Mouse (Mus musculus) hindlimb bud, embryonic 11.5 days (tissue): Measurements from ENCODE around the gene 9930111J21Rik2.
"Not testable (repeated sequence)": the region's sequence is repeated elsewhere in the genome, so short reads cannot be mapped to it uniquely, and the experiment has no call there.

Experiments used
- DNase-seq: peaks from one replicate; pipeline ENCODE4 v3.0.0-alpha.2; 2012; ENCODE audit warnings: low read depth, low spot score; ENCODE audit errors: extremely low spot score

Gene 9930111J21Rik2

GRCm38 (mm10) chr11:49051093-49051891 lies at the start of gene 9930111J21Rik2:
9930111J21Rik2 (minus strand) TSS chr11:49051242.
- DNase-seq, result not testable (repeated sequence)

GRCm38 (mm10) chr11:49100409-49100808 lies 49.4 kb upstream of the 9930111J21Rik2 start:
- no peak for DNase-seq

GRCm38 (mm10) chr11:49095367-49095766 lies 44.3 kb upstream of the 9930111J21Rik2 start:
- no peak for DNase-seq

GRCm38 (mm10) chr11:49093861-49094660 lies 43.0 kb upstream of the 9930111J21Rik2 start:
- DNase-seq, result no peak

GRCm38 (mm10) chr11:49092786-49093185 lies 41.7 kb upstream of the 9930111J21Rik2 start:
- DNase-seq, result no peak

- no peak for DNase-seq
Measured at GRCm38 (mm10) chr11:49092053-49092586, 41.1 kb upstream of the 9930111J21Rik2 start.

- DNase-seq, result no peak
Measured at GRCm38 (mm10) chr11:49091171-49091570, 40.1 kb upstream of the 9930111J21Rik2 start.

GRCm38 (mm10) chr11:49090551-49090950 lies 39.5 kb upstream of the 9930111J21Rik2 start:
- DNase-seq, result no peak

- no peak for DNase-seq
Measured at GRCm38 (mm10) chr11:49089735-49090507, 38.9 kb upstream of the 9930111J21Rik2 start.

GRCm38 (mm10) chr11:49088990-49089652 lies 38.1 kb upstream of the 9930111J21Rik2 start:
- no peak for DNase-seq

GRCm38 (mm10) chr11:49087830-49088616 lies 37.0 kb upstream of the 9930111J21Rik2 start:
- no peak for DNase-seq

- DNase-seq, result no peak
Measured at GRCm38 (mm10) chr11:49086858-49087361, 35.9 kb upstream of the 9930111J21Rik2 start.

- DNase-seq, result no peak
Measured at GRCm38 (mm10) chr11:49084875-49085274, 33.8 kb upstream of the 9930111J21Rik2 start.

GRCm38 (mm10) chr11:49084385-49084784 lies 33.3 kb upstream of the 9930111J21Rik2 start:
- DNase-seq, result no peak

GRCm38 (mm10) chr11:49083808-49084207 lies 32.8 kb upstream of the 9930111J21Rik2 start:
- no peak for DNase-seq

GRCm38 (mm10) chr11:49083146-49083545 lies 32.1 kb upstream of the 9930111J21Rik2 start:
- no peak for DNase-seq

GRCm38 (mm10) chr11:49081886-49082285 lies 30.8 kb upstream of the 9930111J21Rik2 start:
- no peak for DNase-seq

GRCm38 (mm10) chr11:49081356-49081755 lies 30.3 kb upstream of the 9930111J21Rik2 start:
- no peak for DNase-seq

- DNase-seq, result no peak
Measured at GRCm38 (mm10) chr11:49080636-49081035, 29.6 kb upstream of the 9930111J21Rik2 start.
